8 mouse cellular contexts compared by ENCODE assay signal in genomic region chr14:14904750-14905529, GRCm38 (mm10).
DNase-seq lines count a peak whose midpoint lies in the region; ATAC-seq and TF ChIP-seq lines count a peak whose summit lies in the region.

No protein-coding gene starts in this region.

- H3K27me3 ChIP-seq in Patski, result no peaks in the 10 kb centered on the region
- no peaks in the 10 kb centered on the region for H3K27me3 ChIP-seq in hindbrain, embryonic 14.5 days (ENCODE audit: control insufficient read depth, insufficient read depth, low read length)
- no peaks in the 10 kb centered on the region for H3K27me3 ChIP-seq in lung, postnatal 0 days (replicated peaks; ENCODE audit: insufficient read depth, low read length)

- H3K4me3 ChIP-seq in hindbrain, embryonic 14.5 days (replicated peaks; ENCODE audit: low read length), result no peak overlapping the region
- H3K4me3 ChIP-seq in lung, postnatal 0 days (ENCODE audit: low read depth, low read length), result no peak overlapping the region

- no peaks in the 10 kb centered on the region for H3K4me1 ChIP-seq in hindbrain, embryonic 14.5 days (replicated peaks; ENCODE audit: control insufficient read depth, insufficient read depth, low read length)
- H3K4me1 ChIP-seq in lung, postnatal 0 days (ENCODE audit: insufficient read depth, low read depth, low read length), result no peaks in the 10 kb centered on the region

- no peak for TF ChIP-seq EP300 in lung, postnatal 0 days (IDR thresholded peaks at IDR 0.05)

- TF ChIP-seq CTCF in Patski (IDR thresholded peaks at IDR 0.05), result peak; percentile 73
- TF ChIP-seq CTCF in lung, postnatal 0 days (IDR thresholded peaks at IDR 0.05), result peak; percentile 87

- POLR2A ChIA-PET in Patski (lab: Charles Lee), result no interaction called here

- 0 out of 2 replicates have a peak overlapping the region, but pooled peaks have one; percentile 40 for H3K9ac ChIP-seq in hindbrain, embryonic 14.5 days
- no peak overlapping the region for H3K9ac ChIP-seq in lung, postnatal 0 days (replicated peaks; ENCODE audit: low read depth)

- peak overlapping the region; percentile 48 for H3K4me2 ChIP-seq in hindbrain, embryonic 14.5 days (replicated peaks)
- peak overlapping the region; percentile 35 for H3K4me2 ChIP-seq in lung, postnatal 0 days (replicated peaks; ENCODE audit: low read depth, low read length)

- CTCF ChIA-PET in Patski (lab: Charles Lee), result interaction anchor here (0.8 to 1.7 kb wide), 10 partner anchors 9 to 413 kb away, joined by 3 to 4 read pairs (median 3); no protein-coding TSS in a partner anchor

- 17% methylated on average over 9 of the region's 9 CpGs for WGBS in hindbrain, embryonic 14.5 days
- WGBS in lung, postnatal 0 days, result 11% methylated on average over 9 of the region's 9 CpGs

- no peak for DNase-seq in Patski (ENCODE audit: low read depth, low spot score)
- peak; percentile 85 to 86 for DNase-seq in cerebellum, postnatal 14 days
- DNase-seq in frontal cortex, postnatal 25 days (ENCODE audit: low spot score in 2 of 2), result peak; percentile 53 to 54
- DNase-seq in hindbrain, embryonic 14.5 days (ENCODE audit: low spot score), result peak; percentile 76
- DNase-seq in layer of hippocampus, postnatal 14 days (ENCODE audit: low spot score in 2 of 2), result peak; percentile 60 to 83
- DNase-seq in lung, postnatal 0 days (ENCODE audit: low spot score), result peak; percentile 76
- peak; percentile 41 for DNase-seq in ovary, postnatal 36 days (ENCODE audit: low spot score)
- peak; percentile 61 for DNase-seq in thymus, postnatal 36 days

- H3K9me3 ChIP-seq in hindbrain, embryonic 14.5 days (ENCODE audit: control insufficient read depth, low read length), result no peaks in the 10 kb centered on the region
- no peaks in the 10 kb centered on the region for H3K9me3 ChIP-seq in lung, postnatal 0 days (ENCODE audit: low read length)

- no peak overlapping the region for H3K27ac ChIP-seq in hindbrain, embryonic 14.5 days
- H3K27ac ChIP-seq in lung, postnatal 0 days (ENCODE audit: low read length), result no peak overlapping the region

- H3K36me3 ChIP-seq in hindbrain, embryonic 14.5 days (replicated peaks; ENCODE audit: control insufficient read depth, insufficient read depth), result no peaks in the 10 kb centered on the region
- no peaks in the 10 kb centered on the region for H3K36me3 ChIP-seq in lung, postnatal 0 days (ENCODE audit: insufficient read depth, low read length)

- in situ Hi-C loops in Patski (cut with MboI; ENCODE audit: low pct_unique_long_range_greater_than_20kb), result loop anchor here (5.0 kb wide), 1 partner anchor 38 kb away; no protein-coding TSS in a partner anchor

- peak; percentile 73 for ATAC-seq in Patski
- ATAC-seq in hindbrain, embryonic 14.5 days (ENCODE audit: low FRiP score), result peak; percentile 78; the same call in 1 of the 2 replicates
- peak; percentile 75 for ATAC-seq in lung, postnatal 0 days
